Mouse (Mus musculus): ENCODE results near the gene Uba2.

DNA sequence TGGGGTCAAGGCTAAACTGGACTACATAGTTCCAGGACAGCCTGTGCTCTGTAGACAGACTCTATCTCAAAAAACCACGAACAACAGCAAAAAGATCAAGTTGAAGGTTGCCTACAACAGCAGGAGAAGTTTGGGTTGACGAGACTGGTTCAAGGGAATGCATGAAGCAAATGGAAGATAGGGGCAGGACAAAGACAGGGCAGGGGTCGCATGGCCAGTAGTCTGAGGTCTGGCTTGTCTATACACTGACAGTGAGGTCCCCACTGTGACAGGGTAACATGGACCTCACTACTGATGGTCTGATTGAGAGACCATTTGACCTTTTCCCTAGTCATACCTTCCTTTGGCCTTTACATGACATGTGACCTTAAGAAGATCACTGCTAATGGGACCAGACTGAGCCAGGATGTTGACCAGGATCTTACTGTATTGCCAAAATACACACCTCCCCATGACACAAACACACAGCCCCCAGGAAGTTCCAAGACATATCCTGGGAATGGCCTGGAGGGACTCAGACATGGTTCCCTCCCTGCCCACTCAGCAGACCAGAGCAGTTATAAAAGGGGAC is 74.4 kb downstream of the Uba2 start, which contains the start of gene Scgb1b30:
- no peak for TF ChIP-seq CTCF (IDR thresholded peaks at IDR 0.05; ENCODE audit: extremely low read depth, insufficient read length, insufficient replicate concordance, low read depth, low read length)
- no peak for TF ChIP-seq POLR2A (IDR thresholded peaks at IDR 0.05; ENCODE audit: low read depth, low read length)
